Mouse (Mus musculus) MEL (cell line): ENCODE data around the gene Zfp980.
"Not testable (repeated sequence)": the region's sequence is repeated elsewhere in the genome, so short reads cannot be mapped to it uniquely, and the experiment has no call there.

ENCODE experiments used
- CHD2 ChIP-seq: IDR thresholded peaks from 2 replicates; pipeline ENCODE4 v1.6.1; 2011; ENCODE audit warnings: low read length, improper control_type of control experiment
- CTCF ChIP-seq, 3 experiments: IDR thresholded peaks in 2 of 3; conservative IDR thresholded peaks in 1 of 3; 2 replicates each; pipeline ENCODE4 v1.5.1; 2011 to 2012; ENCODE audit warnings: low read length in 3 of 3, low read depth in 2 of 3, mild to moderate bottlenecking in 2 of 3, improper control_type of control experiment in 1 of 3, inconsistent platforms in 1 of 3, mixed read lengths in 1 of 3, moderate library complexity in 1 of 3; ENCODE audit not compliant: control insufficient read depth in 1 of 3, insufficient read depth in 1 of 3, poor library complexity in 1 of 3, severe bottlenecking in 1 of 3
- EP300 ChIP-seq, 2 experiments: IDR thresholded peaks; 2 replicates each; pipeline ENCODE4 v1.6.1; 2011; ENCODE audit warnings: improper control_type of control experiment in 2 of 2, low read length in 2 of 2, low read depth in 1 of 2, mild to moderate bottlenecking in 1 of 2
- MAFK ChIP-seq: IDR thresholded peaks from 2 replicates; pipeline ENCODE4 v1.6.1; 2011; ENCODE audit warnings: low read depth, mild to moderate bottlenecking, low read length, improper control_type of control experiment, borderline replicate concordance
- MXI1 ChIP-seq: IDR thresholded peaks from 2 replicates; pipeline ENCODE4 v1.6.1; 2011; ENCODE audit warnings: mild to moderate bottlenecking, low read depth, low read length, improper control_type of control experiment
- NELFE ChIP-seq: IDR thresholded peaks from 2 replicates; pipeline ENCODE4 v1.6.1; 2011; ENCODE audit warnings: low read depth, low read length, improper control_type of control experiment
- POLR2A ChIP-seq, 2 experiments: IDR thresholded peaks; 2 replicates each; pipeline ENCODE4 v1.6.1; 2011 to 2012; ENCODE audit warnings: low read length in 2 of 2, mild to moderate bottlenecking in 2 of 2, control low read depth in 1 of 2, improper control_type of control experiment in 1 of 2, low read depth in 1 of 2, moderate library complexity in 1 of 2; ENCODE audit not compliant: control insufficient read depth in 1 of 2, insufficient read depth in 1 of 2, poor library complexity in 1 of 2
- RAD21 ChIP-seq: IDR thresholded peaks from 2 replicates; pipeline ENCODE4 v1.6.1; 2011; ENCODE audit warnings: mild to moderate bottlenecking, low read depth, low read length, improper control_type of control experiment
- SIN3A ChIP-seq: IDR thresholded peaks from 2 replicates; pipeline ENCODE4 v1.6.1; 2012; ENCODE audit warnings: low read length, improper control_type of control experiment, inconsistent platforms
- SMC3 ChIP-seq: IDR thresholded peaks from 2 replicates; pipeline ENCODE4 v1.6.1; 2011; ENCODE audit warnings: low read depth, low read length, improper control_type of control experiment
- TAL1 ChIP-seq: IDR thresholded peaks from 2 replicates; pipeline ENCODE4 v1.6.1; 2012; ENCODE audit warnings: mild to moderate bottlenecking, inconsistent platforms, low read length, moderate library complexity, mixed read lengths
- TCF12 ChIP-seq: IDR thresholded peaks from 2 replicates; pipeline ENCODE4 v1.6.1; 2014; ENCODE audit warnings: low read depth, mild to moderate bottlenecking, inconsistent platforms, low read length, improper control_type of control experiment, moderate library complexity
- ZMIZ1 ChIP-seq: IDR thresholded peaks from 2 replicates; pipeline ENCODE4 v1.6.1; 2012; ENCODE audit warnings: low read depth, mild to moderate bottlenecking, inconsistent platforms, low read length, improper control_type of control experiment, moderate library complexity

GRCm38 (mm10) chr4:145680672-145681387 is 10.3 kb downstream of the Zfp980 start:
- not testable (repeated sequence) for TF ChIP-seq ZMIZ1; SIN3A; MXI1; NELFE; SMC3; TAL1; CTCF (IDR thresholded peaks at IDR 0.05 in 2 of 3, conservative IDR thresholded peaks at IDR 0.05 in 1 of 3; ENCODE audit: control insufficient read depth in 1 of 3, insufficient read depth in 1 of 3, low read depth in 2 of 3, low read length in 3 of 3, poor library complexity in 1 of 3, severe bottlenecking in 1 of 3); POLR2A (IDR thresholded peaks at IDR 0.05; ENCODE audit: control insufficient read depth in 1 of 2, insufficient read depth in 1 of 2, low read depth in 1 of 2, low read length in 2 of 2, poor library complexity in 1 of 2); MAFK; CHD2; RAD21; EP300 (IDR thresholded peaks at IDR 0.05; ENCODE audit: low read depth in 1 of 2, low read length in 2 of 2); TCF12
